Mouse (Mus musculus) forebrain, embryonic 13.5 days (tissue): ENCODE results near the gene Ugt1a9. TPM values are rescaled to one million over a fixed set of nuclear protein-coding genes. Genes with fewer than 3 reads are reported as not detected.

Experiments
- ATAC-seq: fragments of 200-750 bp; cut with Nextera tagmentation; 2 replicates; pipeline ENCODE4 v1.8.0; 2017
- H3K27ac ChIP-seq: fragments of 300-500 bp; sonication (generic); 2 replicates; pipeline ENCODE4 v1.5.1; 2015; ENCODE audit warnings: inconsistent platforms, mild to moderate bottlenecking, moderate library complexity
- H3K27me3 ChIP-seq: fragments of 300-500 bp; sonication (generic); 2 replicates; pipeline ENCODE4 v1.6.1; 2015; ENCODE audit warnings: mild to moderate bottlenecking, inconsistent platforms
- H3K36me3 ChIP-seq: fragments of 300-500 bp; sonication (generic); 2 replicates; pipeline ENCODE4 v1.6.1; 2015; ENCODE audit warnings: mild to moderate bottlenecking, inconsistent platforms; ENCODE audit not compliant: poor library complexity, severe bottlenecking
- H3K4me1 ChIP-seq: fragments of 300-500 bp; sonication (generic); 2 replicates; pipeline ENCODE4 v1.6.1; 2015; ENCODE audit warnings: inconsistent platforms
- H3K4me2 ChIP-seq: fragments of 300-500 bp; sonication (generic); 2 replicates; pipeline ENCODE4 v1.6.1; 2015; ENCODE audit warnings: inconsistent platforms, mild to moderate bottlenecking, moderate library complexity
- H3K4me3 ChIP-seq: fragments of 300-500 bp; sonication (generic); 2 replicates; pipeline ENCODE4 v1.5.1; 2015; ENCODE audit warnings: mild to moderate bottlenecking, inconsistent platforms
- H3K9ac ChIP-seq: fragments of 300-500 bp; sonication (generic); 2 replicates; pipeline ENCODE4 v1.6.1; 2015; ENCODE audit warnings: mild to moderate bottlenecking, inconsistent platforms
- H3K9me3 ChIP-seq: fragments of 300-500 bp; sonication (generic); replicated peaks from 2 replicates; pipeline ENCODE4 v1.6.1; 2016; ENCODE audit warnings: inconsistent platforms
- WGBS: fragments of 180-500 bp; shearing (Covaris S2); methylation state at CpG from one replicate; pipeline ENCODE4 v1.1.7; 2015; 5-methylcytosine and 5-hydroxymethylcytosine counted together
- polyA plus RNA-seq: library from polyadenylated mRNA; unstranded; fragments of >200 nt; fragmentation: Nextera tagmentation; extraction: Ambion mirVana; gene quantifications from 2 replicates; pipeline ENCODE4 v1.2.1, GENCODE M21; 2015

Ugt1a9 gene
- polyA plus RNA-seq, 1 experiment from 2014 or later: not detected

GRCm38 (mm10) chr1:88228121-88228520 is 157.5 kb downstream of the Ugt1a9 start:
- no peaks in the 10 kb centered on the region for H3K36me3 ChIP-seq
- WGBS: 72% methylated on average over 7 of the region's 7 CpGs
- no peak overlapping the region for H3K4me3 ChIP-seq
- H3K27me3 ChIP-seq: no peaks in the 10 kb centered on the region
- no peak for ATAC-seq
- no peak overlapping the region for H3K4me2 ChIP-seq
- H3K27ac ChIP-seq: no peak overlapping the region
- H3K9me3 ChIP-seq: peaks cover 79% of the 10 kb centered on the region
- H3K4me1 ChIP-seq: no peaks in the 10 kb centered on the region
- H3K9ac ChIP-seq: no peak overlapping the region

- 79% methylated on average over 3 of the region's 3 CpGs for WGBS
- Histone ChIP-seq H3K4me2 (no peak overlapping the region), H3K36me3 (no peaks in the 10 kb centered on the region), H3K4me1 (no peaks in the 10 kb centered on the region), H3K9ac (no peak overlapping the region), H3K27ac (no peak overlapping the region), H3K4me3 (no peak overlapping the region), H3K9me3 (peaks cover 94% of the 10 kb centered on the region), H3K27me3 (no peaks in the 10 kb centered on the region)
- no peak for ATAC-seq
These were observed 159.0 kb downstream of the Ugt1a9 start for GRCm38 (mm10) chr1:88229566-88229965.

- no peak for ATAC-seq
- no peak overlapping the region for H3K4me2 ChIP-seq
- 85% methylated on average over 5 of the region's 5 CpGs for WGBS
These were observed 159.4 kb downstream of the Ugt1a9 start for GRCm38 (mm10) chr1:88229986-88230385.

GRCm38 (mm10) chr1:88230421-88230820 is 159.8 kb downstream of the Ugt1a9 start:
- no peaks in the 10 kb centered on the region for H3K36me3 ChIP-seq
- ATAC-seq: no peak
- H3K27me3 ChIP-seq: no peaks in the 10 kb centered on the region
- H3K9me3 ChIP-seq: peaks cover 100% of the 10 kb centered on the region
- 72% methylated on average over 7 of the region's 7 CpGs for WGBS
- H3K4me3 ChIP-seq: no peak overlapping the region
- no peaks in the 10 kb centered on the region for H3K4me1 ChIP-seq
- H3K9ac ChIP-seq: no peak overlapping the region
- H3K27ac ChIP-seq: no peak overlapping the region
- no peak overlapping the region for H3K4me2 ChIP-seq

More at GRCm38 (mm10) chr1:88229986-88230385, 159.4 kb downstream of the Ugt1a9 start:
- no peaks in the 10 kb centered on the region for H3K4me1 ChIP-seq
- H3K9me3 ChIP-seq: peaks cover 98% of the 10 kb centered on the region
- no peaks in the 10 kb centered on the region for H3K27me3 ChIP-seq
- H3K27ac ChIP-seq: no peak overlapping the region
- no peaks in the 10 kb centered on the region for H3K36me3 ChIP-seq
- no peak overlapping the region for H3K9ac ChIP-seq
- no peak overlapping the region for H3K4me3 ChIP-seq

- Histone ChIP-seq H3K9ac (no peak overlapping the region), H3K4me3 (no peak overlapping the region), H3K9me3 (peaks cover 100% of the 10 kb centered on the region), H3K4me1 (no peaks in the 10 kb centered on the region), H3K27me3 (no peaks in the 10 kb centered on the region), H3K36me3 (no peaks in the 10 kb centered on the region), H3K27ac (no peak overlapping the region), H3K4me2 (no peak overlapping the region)
- ATAC-seq: no peak
- WGBS: 75% methylated on average over 6 of the region's 6 CpGs
These were observed 160.6 kb downstream of the Ugt1a9 start for GRCm38 (mm10) chr1:88230981-88231802.

GRCm38 (mm10) chr1:88231803-88232499 is 161.4 kb downstream of the Ugt1a9 start:
- WGBS: 70% methylated on average over 7 of the region's 7 CpGs
- no peaks in the 10 kb centered on the region for H3K27me3 ChIP-seq
- H3K27ac ChIP-seq: no peak overlapping the region
- no peak overlapping the region for H3K4me3 ChIP-seq
- H3K9me3 ChIP-seq: peaks cover 97% of the 10 kb centered on the region
- no peak overlapping the region for H3K9ac ChIP-seq
- H3K4me2 ChIP-seq: no peak overlapping the region
- no peak for ATAC-seq
- H3K36me3 ChIP-seq: no peaks in the 10 kb centered on the region
- H3K4me1 ChIP-seq: no peaks in the 10 kb centered on the region

GRCm38 (mm10) chr1:88232664-88233380 is 162.2 kb downstream of the Ugt1a9 start:
- no peak overlapping the region for H3K9ac ChIP-seq
- H3K27me3 ChIP-seq: no peaks in the 10 kb centered on the region
- H3K4me3 ChIP-seq: no peak overlapping the region
- no peak for ATAC-seq
- H3K27ac ChIP-seq: no peak overlapping the region
- H3K4me2 ChIP-seq: no peak overlapping the region
- H3K4me1 ChIP-seq: no peaks in the 10 kb centered on the region
- peaks cover 97% of the 10 kb centered on the region for H3K9me3 ChIP-seq
- no peaks in the 10 kb centered on the region for H3K36me3 ChIP-seq
- 54% methylated on average over 3 of the region's 3 CpGs for WGBS

- Histone ChIP-seq H3K27me3 (no peaks in the 10 kb centered on the region), H3K36me3 (no peaks in the 10 kb centered on the region), H3K9ac (no peak overlapping the region), H3K27ac (no peak overlapping the region), H3K4me3 (no peak overlapping the region), H3K4me1 (no peaks in the 10 kb centered on the region), H3K4me2 (no peak overlapping the region), H3K9me3 (peaks cover 97% of the 10 kb centered on the region)
- ATAC-seq: no peak
- 69% methylated on average over 14 of the region's 14 CpGs for WGBS
These were observed 163.0 kb downstream of the Ugt1a9 start for GRCm38 (mm10) chr1:88233421-88234247.

- Histone ChIP-seq H3K36me3 (no peaks in the 10 kb centered on the region), H3K4me1 (no peaks in the 10 kb centered on the region), H3K27me3 (no peaks in the 10 kb centered on the region), H3K4me3 (no peak overlapping the region), H3K27ac (no peak overlapping the region), H3K9ac (no peak overlapping the region), H3K9me3 (peaks cover 97% of the 10 kb centered on the region), H3K4me2 (no peak overlapping the region)
- WGBS: 64% methylated on average over 4 of the region's 4 CpGs
- no peak for ATAC-seq
These were observed 163.6 kb downstream of the Ugt1a9 start for GRCm38 (mm10) chr1:88234248-88234610.

GRCm38 (mm10) chr1:88234646-88235045 is 164.0 kb downstream of the Ugt1a9 start:
- no peak overlapping the region for H3K27ac ChIP-seq
- H3K36me3 ChIP-seq: no peaks in the 10 kb centered on the region
- H3K4me2 ChIP-seq: no peak overlapping the region
- no peaks in the 10 kb centered on the region for H3K27me3 ChIP-seq
- 44% methylated on average over 5 of the region's 5 CpGs for WGBS
- no peak for ATAC-seq
- H3K4me1 ChIP-seq: no peaks in the 10 kb centered on the region
- no peak overlapping the region for H3K9ac ChIP-seq
- H3K4me3 ChIP-seq: no peak overlapping the region
- peaks cover 97% of the 10 kb centered on the region for H3K9me3 ChIP-seq

GRCm38 (mm10) chr1:88235046-88235893 is 164.7 kb downstream of the Ugt1a9 start:
- no peak for ATAC-seq
- H3K27ac ChIP-seq: no peak overlapping the region
- H3K27me3 ChIP-seq: no peaks in the 10 kb centered on the region
- H3K4me3 ChIP-seq: no peak overlapping the region
- H3K4me2 ChIP-seq: no peak overlapping the region
- no peak overlapping the region for H3K9ac ChIP-seq
- H3K4me1 ChIP-seq: no peaks in the 10 kb centered on the region
- 63% methylated on average over 11 of the region's 11 CpGs for WGBS
- H3K9me3 ChIP-seq: peaks cover 97% of the 10 kb centered on the region
- no peaks in the 10 kb centered on the region for H3K36me3 ChIP-seq
